ENCODE assay signal across 18 mouse cellular contexts in the genomic region with DNA sequence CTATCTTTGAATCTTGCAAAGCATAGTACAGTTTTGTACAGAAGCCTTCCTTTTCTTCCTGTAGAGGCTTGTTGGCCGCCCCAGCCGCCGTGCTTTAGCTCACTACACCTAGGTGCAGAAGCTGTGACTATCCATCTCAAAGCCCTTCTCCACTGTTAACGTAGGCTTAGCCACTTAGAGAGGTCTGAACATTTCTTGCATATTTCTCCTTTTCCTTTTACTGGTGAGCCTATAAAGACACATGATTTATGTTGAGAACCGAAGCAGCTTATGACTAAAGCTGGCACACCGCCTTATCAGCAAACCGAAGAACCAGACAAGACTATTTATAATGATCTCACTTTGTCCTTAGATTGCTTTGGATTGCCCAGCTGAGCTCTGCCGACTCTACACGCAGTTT. TPM values are rescaled to one million over a fixed set of nuclear protein-coding genes. Genes with fewer than 3 reads are reported as not detected.
A peak's percentile ranks its signal among the peaks of the same experiment; 100 is the strongest.
DNase-seq lines count a peak whose midpoint lies in the region; ATAC-seq and TF ChIP-seq lines count a peak whose summit lies in the region.
"Had no signal": no experiment of that assay in that cellular context is flagged by ENCODE, and none has a peak within 500 bp of the region (broad histone marks: within the 10 kb centered on the region; RNA-seq: fewer than 3 reads in every experiment).

No protein-coding gene starts in this region.

- no peak overlapping the region for H3K4me3 ChIP-seq in embryonic facial prominence, embryonic 13.5 days
- no peak overlapping the region for H3K4me3 ChIP-seq in embryonic facial prominence, embryonic 10.5 days
- H3K4me3 ChIP-seq in kidney, adult 2 months (ENCODE audit: insufficient read depth, low read depth, low read length) = no peak overlapping the region
- no peak overlapping the region for H3K4me3 ChIP-seq in kidney, embryonic 14.5 days (ENCODE audit: low read length)
- no peak overlapping the region for H3K4me3 ChIP-seq in limb, embryonic 10.5 days
- H3K4me3 ChIP-seq: liver, embryonic 15.5 days; midbrain, embryonic 13.5 days had no signal

- 0 out of 2 replicates have a peak overlapping the region, but pooled peaks have one; percentile 1 for H3K27ac ChIP-seq in embryonic facial prominence, embryonic 13.5 days
- no peak overlapping the region for H3K27ac ChIP-seq in embryonic facial prominence, embryonic 10.5 days (replicated peaks)
- H3K27ac ChIP-seq in kidney, adult 2 months (ENCODE audit: insufficient read depth, low read depth, low read length) = no peak overlapping the region
- no peak overlapping the region for H3K27ac ChIP-seq in kidney, embryonic 14.5 days (ENCODE audit: low read depth, low read length)
- H3K27ac ChIP-seq in limb, embryonic 10.5 days = no peak overlapping the region
- H3K27ac ChIP-seq: liver, embryonic 15.5 days; midbrain, embryonic 13.5 days had no signal

- WGBS in embryonic facial prominence, embryonic 13.5 days = 85% methylated on average over 9 of the region's 9 CpGs
- 93% methylated on average over 9 of the region's 9 CpGs for WGBS in embryonic facial prominence, embryonic 10.5 days
- 51% methylated on average over 9 of the region's 9 CpGs for WGBS in kidney, adult 2 months
- 75% methylated on average over 9 of the region's 9 CpGs for WGBS in kidney, embryonic 14.5 days
- WGBS in limb, embryonic 10.5 days = 90% methylated on average over 9 of the region's 9 CpGs

- TF ChIP-seq CTCF in kidney, adult 2 months (conservative IDR thresholded peaks at IDR 0.05; ENCODE audit: insufficient read depth, insufficient read length, low read depth, low read length) = no peak

- DNase-seq in embryonic facial prominence, embryonic 10.5 days (ENCODE audit: low spot score) = no peak
- DNase-seq in kidney, adult 2 months = peak; percentile 36
- peak; percentile 54 for DNase-seq in right cerebral cortex, postnatal 14 days
- DNase-seq in right cerebral cortex, postnatal 4 days = no peak
- no peak for DNase-seq in limb, embryonic 10.5 days (ENCODE audit: low spot score)
- DNase-seq in heart, postnatal 4 days = no peak
- DNase-seq: cerebellum, postnatal 14 days; heart, postnatal 36 days; kidney, adult 8-10 months had no signal

- TF ChIP-seq POLR2A in kidney, adult 2 months (IDR thresholded peaks at IDR 0.05; ENCODE audit: low read depth, low read length) = no peak

- ATAC-seq in embryonic facial prominence, embryonic 13.5 days (ENCODE audit: insufficient number of reproducible peaks, insufficient read depth, low FRiP score, low TSS enrichment, low read depth) = no peak
- ATAC-seq in kidney, embryonic 14.5 days (ENCODE audit: low FRiP score, low TSS enrichment) = no peak
- ATAC-seq: midbrain, embryonic 13.5 days had no signal

- H3K4me2 ChIP-seq in embryonic facial prominence, embryonic 13.5 days = no peak overlapping the region
- H3K4me2 ChIP-seq in kidney, embryonic 14.5 days (replicated peaks; ENCODE audit: low read depth, low read length) = no peak overlapping the region
- H3K4me2 ChIP-seq: liver, embryonic 15.5 days; midbrain, embryonic 13.5 days had no signal

- no peaks in the 10 kb centered on the region for H3K9me3 ChIP-seq in embryonic facial prominence, embryonic 13.5 days
- H3K9me3 ChIP-seq in embryonic facial prominence, embryonic 10.5 days = no peaks in the 10 kb centered on the region
- no peaks in the 10 kb centered on the region for H3K9me3 ChIP-seq in kidney, embryonic 14.5 days (ENCODE audit: control insufficient read depth, low read length)
- H3K9me3 ChIP-seq in limb, embryonic 10.5 days (replicated peaks) = no peaks in the 10 kb centered on the region
- H3K9me3 ChIP-seq: liver, embryonic 15.5 days; midbrain, embryonic 13.5 days had no signal

- H3K27me3 ChIP-seq in embryonic facial prominence, embryonic 13.5 days = no peaks in the 10 kb centered on the region
- no peaks in the 10 kb centered on the region for H3K27me3 ChIP-seq in embryonic facial prominence, embryonic 10.5 days (replicated peaks; ENCODE audit: low read depth, poor library complexity, severe bottlenecking)
- no peaks in the 10 kb centered on the region for H3K27me3 ChIP-seq in kidney, adult 2 months (replicated peaks; ENCODE audit: control insufficient read depth, insufficient read depth, low read length)
- no peaks in the 10 kb centered on the region for H3K27me3 ChIP-seq in kidney, embryonic 14.5 days (ENCODE audit: control insufficient read depth, insufficient read depth, low read length)
- H3K27me3 ChIP-seq in limb, embryonic 10.5 days (ENCODE audit: low read depth, poor library complexity, severe bottlenecking) = no peaks in the 10 kb centered on the region
- H3K27me3 ChIP-seq: midbrain, embryonic 13.5 days had no signal

- H3K4me1 ChIP-seq in embryonic facial prominence, embryonic 13.5 days = peaks cover 11% of the 10 kb centered on the region; the same call in 1 of the 2 replicates
- no peaks in the 10 kb centered on the region for H3K4me1 ChIP-seq in embryonic facial prominence, embryonic 10.5 days
- no peaks in the 10 kb centered on the region for H3K4me1 ChIP-seq in kidney, adult 2 months (ENCODE audit: control insufficient read depth, insufficient read depth, low read length)
- H3K4me1 ChIP-seq in kidney, embryonic 14.5 days (ENCODE audit: control insufficient read depth, insufficient read depth, low read length) = no peaks in the 10 kb centered on the region
- H3K4me1 ChIP-seq in limb, embryonic 10.5 days = no peaks in the 10 kb centered on the region
- H3K4me1 ChIP-seq: liver, embryonic 15.5 days; midbrain, embryonic 13.5 days had no signal

- no peaks in the 10 kb centered on the region for H3K36me3 ChIP-seq in embryonic facial prominence, embryonic 13.5 days
- peaks cover 11% of the 10 kb centered on the region; the same call in 1 of the 2 replicates for H3K36me3 ChIP-seq in embryonic facial prominence, embryonic 10.5 days (replicated peaks)
- H3K36me3 ChIP-seq in kidney, adult 2 months (ENCODE audit: control insufficient read depth, insufficient read depth, low read length) = no peaks in the 10 kb centered on the region
- H3K36me3 ChIP-seq in kidney, embryonic 14.5 days (ENCODE audit: control insufficient read depth, insufficient read depth, low read length) = no peaks in the 10 kb centered on the region
- H3K36me3 ChIP-seq in limb, embryonic 10.5 days = peaks cover 12% of the 10 kb centered on the region; the same call in 1 of the 2 replicates
- H3K36me3 ChIP-seq: liver, embryonic 15.5 days had no signal

- H3K9ac ChIP-seq in embryonic facial prominence, embryonic 13.5 days = no peak overlapping the region
- no peak overlapping the region for H3K9ac ChIP-seq in kidney, embryonic 14.5 days (ENCODE audit: low read depth, low read length)
- H3K9ac ChIP-seq: liver, embryonic 15.5 days; midbrain, embryonic 13.5 days had no signal

RNA-seq across cellular contexts. Expression of gene Tm6sf1, which starts 16.6 kb away (rescaled TPM):
- polyA plus RNA-seq in embryonic facial prominence, embryonic 13.5 days (2015; fragmentation: Nextera tagmentation; extraction: Ambion mirVana) = 11.3 and 12.4 TPM in 2 replicates
- 10.7 and 12.2 TPM in 2 replicates for polyA plus RNA-seq in embryonic facial prominence, embryonic 10.5 days (2016; fragmentation: Nextera tagmentation; extraction: Ambion mirVana)
- polyA plus RNA-seq in kidney, adult 2 months (2012; rRNA removed) = 16.8 and 17.0 TPM in 2 replicates
- polyA plus RNA-seq in kidney, embryonic 14.5 days (2014; fragmentation: Nextera tagmentation; extraction: Ambion mirVana) = 12.0 and 16.0 TPM in 2 replicates
- 9.2 and 9.9 TPM in 2 replicates for polyA plus RNA-seq in limb, embryonic 10.5 days (2016; fragmentation: Nextera tagmentation; extraction: Ambion mirVana)
- total RNA-seq in heart, postnatal 4 days (2021) = 10 to 100 TPM; 11.8 to 20.6 TPM

RNA-seq across cellular contexts. Expression of gene Gm10160, which starts 19.8 kb away (rescaled TPM):
- not detected in 2 replicates for polyA plus RNA-seq in embryonic facial prominence, embryonic 13.5 days (2015; fragmentation: Nextera tagmentation; extraction: Ambion mirVana)
- polyA plus RNA-seq in embryonic facial prominence, embryonic 10.5 days (2016; fragmentation: Nextera tagmentation; extraction: Ambion mirVana) = not detected in 2 replicates
- not detected in 2 replicates for polyA plus RNA-seq in kidney, adult 2 months (2012; rRNA removed)
- polyA plus RNA-seq in kidney, embryonic 14.5 days (2014; fragmentation: Nextera tagmentation; extraction: Ambion mirVana) = not detected in 2 replicates
- polyA plus RNA-seq in limb, embryonic 10.5 days (2016; fragmentation: Nextera tagmentation; extraction: Ambion mirVana) = not detected in 2 replicates
- total RNA-seq in heart, postnatal 4 days (2021) = not detected
- total RNA-seq: gastrocnemius, adult 18-20 months; heart, adult 8-10 months; heart, postnatal 36 days; layer of hippocampus, adult 18-20 months had no signal
- polyA plus RNA-seq: limb, embryonic 11.5 days; liver, embryonic 15.5 days; midbrain, embryonic 13.5 days; testis, adult 2 months had no signal

RNA-seq across cellular contexts. Expression of gene Btbd1, which starts 46.1 kb away (rescaled TPM):
- polyA plus RNA-seq in embryonic facial prominence, embryonic 13.5 days (2015; fragmentation: Nextera tagmentation; extraction: Ambion mirVana) = 53.2 and 56.6 TPM in 2 replicates
- 56.2 and 58.9 TPM in 2 replicates for polyA plus RNA-seq in embryonic facial prominence, embryonic 10.5 days (2016; fragmentation: Nextera tagmentation; extraction: Ambion mirVana)
- polyA plus RNA-seq in kidney, adult 2 months (2012; rRNA removed) = 24.3 and 28.1 TPM in 2 replicates
- polyA plus RNA-seq in kidney, embryonic 14.5 days (2014; fragmentation: Nextera tagmentation; extraction: Ambion mirVana) = 54.7 and 88.8 TPM in 2 replicates
- 58.5 and 59.4 TPM in 2 replicates for polyA plus RNA-seq in limb, embryonic 10.5 days (2016; fragmentation: Nextera tagmentation; extraction: Ambion mirVana)
- total RNA-seq in heart, postnatal 4 days (2021) = 100 to 1,000 TPM; 128 to 133 TPM

RNA-seq across cellular contexts. Expression of gene Hdgfl3, which starts 58.9 kb away (rescaled TPM):
- 22.2 and 24.0 TPM in 2 replicates for polyA plus RNA-seq in embryonic facial prominence, embryonic 13.5 days (2015; fragmentation: Nextera tagmentation; extraction: Ambion mirVana)
- polyA plus RNA-seq in embryonic facial prominence, embryonic 10.5 days (2016; fragmentation: Nextera tagmentation; extraction: Ambion mirVana) = 23.6 and 27.5 TPM in 2 replicates
- 1.5 TPM in 2 replicates for polyA plus RNA-seq in kidney, adult 2 months (2012; rRNA removed)
- polyA plus RNA-seq in kidney, embryonic 14.5 days (2014; fragmentation: Nextera tagmentation; extraction: Ambion mirVana) = 21.5 and 21.6 TPM in 2 replicates
- 24.2 and 29.8 TPM in 2 replicates for polyA plus RNA-seq in limb, embryonic 10.5 days (2016; fragmentation: Nextera tagmentation; extraction: Ambion mirVana)
- 10 to 100 TPM; 17.6 to 20.2 TPM for total RNA-seq in heart, postnatal 4 days (2021)

Comparison
In these comparisons a context has a peak if more than half of its experiments do, and no peak if none do; other contexts are left out.
1. DNase-seq: peak in kidney, adult 2 months (single experiment) and right cerebral cortex, postnatal 14 days (single experiment); none in embryonic facial prominence, embryonic 10.5 days (single experiment), right cerebral cortex, postnatal 4 days (single experiment), limb, embryonic 10.5 days (single experiment) and heart, postnatal 4 days (single experiment).